In genomic region chr12:110418735-110419350, GRCm38 (mm10) we compare ENCODE assay signal across 8 mouse cellular contexts. TPM values are rescaled to one million over a fixed set of nuclear protein-coding genes. Genes with fewer than 3 reads are reported as not detected.
DNase-seq lines count a peak whose midpoint lies in the region; ATAC-seq and TF ChIP-seq lines count a peak whose summit lies in the region.

No protein-coding gene starts in this region.

- intact Hi-C loops in gastrocnemius, adult 2 months (cut with DNase I) = loop anchor here (2.0 to 10.0 kb wide), 3 partner anchors 284 to 576 kb away; partner anchors contain the start of gene Hsp90aa1

- WGBS in cerebellum, adult 2 months = 29% methylated on average over 8 of the region's 8 CpGs
- 44% methylated on average over 7 of the region's 8 CpGs for WGBS in kidney, embryonic 14.5 days
- 30% methylated on average over 7 of the region's 8 CpGs for WGBS in liver, embryonic 14.5 days (ENCODE audit: insufficient replicate concordance)
- 37% methylated on average over 8 of the region's 8 CpGs for WGBS in neural tube, embryonic 13.5 days

- H3K4me2 ChIP-seq in kidney, embryonic 14.5 days (replicated peaks; ENCODE audit: low read depth, low read length) = no peak overlapping the region
- no peak overlapping the region for H3K4me2 ChIP-seq in liver, embryonic 14.5 days (ENCODE audit: low read depth)
- no peak overlapping the region for H3K4me2 ChIP-seq in neural tube, embryonic 13.5 days

- DNase-seq in adrenal gland, adult (ENCODE audit: inconsistent age in 2 of 2, low spot score in 1 of 2) = peak; percentile 59 to 82
- DNase-seq in adrenal gland, adult 8-10 months = no peak
- DNase-seq in cerebellum, adult 2 months = peak; percentile 44 to 52
- DNase-seq in gastrocnemius, adult 2 months = peak; percentile 57
- DNase-seq in liver, embryonic 14.5 days (ENCODE audit: low read depth in 3 of 3, low spot score in 3 of 3) = peak in 2 of 3 experiments; percentile 42 to 54

- TF ChIP-seq EP300 in liver, embryonic 14.5 days (IDR thresholded peaks at IDR 0.05; ENCODE audit: low read depth) = no peak

- no peak overlapping the region for H3K9ac ChIP-seq in kidney, embryonic 14.5 days (ENCODE audit: low read depth, low read length)
- no peak overlapping the region for H3K9ac ChIP-seq in liver, embryonic 14.5 days (replicated peaks)
- no peak overlapping the region for H3K9ac ChIP-seq in neural tube, embryonic 13.5 days

- peak; percentile 43 for TF ChIP-seq CTCF in cerebellum, adult 2 months (IDR thresholded peaks at IDR 0.05; ENCODE audit: borderline replicate concordance, insufficient read depth, low read depth, low read length)
- TF ChIP-seq CTCF in gastrocnemius, adult 2 months (IDR thresholded peaks at IDR 0.05) = peak; percentile 65
- peak; percentile 74 for TF ChIP-seq CTCF in liver, embryonic 14.5 days (IDR thresholded peaks at IDR 0.05; ENCODE audit: low read depth)

- no peak overlapping the region for H3K4me3 ChIP-seq in cerebellum, adult 2 months (replicated peaks; ENCODE audit: insufficient read depth, low read depth, low read length)
- no peak overlapping the region for H3K4me3 ChIP-seq in gastrocnemius, adult 2 months
- no peak overlapping the region for H3K4me3 ChIP-seq in kidney, embryonic 14.5 days (ENCODE audit: low read length)
- no peak overlapping the region for H3K4me3 ChIP-seq in liver, embryonic 14.5 days (ENCODE audit: insufficient read depth in 1 of 2, low read depth in 2 of 2, low read length in 2 of 2)
- H3K4me3 ChIP-seq in neural tube, embryonic 13.5 days = no peak overlapping the region

- H3K4me1 ChIP-seq in cerebellum, adult 2 months (ENCODE audit: control insufficient read depth, insufficient read depth, low read length) = peaks cover 3% of the 10 kb centered on the region; the same call in 1 of the 2 replicates
- no peaks in the 10 kb centered on the region for H3K4me1 ChIP-seq in kidney, embryonic 14.5 days (ENCODE audit: control insufficient read depth, insufficient read depth, low read length)
- H3K4me1 ChIP-seq in liver, embryonic 14.5 days (replicated peaks; ENCODE audit: control insufficient read depth in 2 of 2, insufficient read depth in 2 of 2, low read length in 1 of 2) = peaks cover 0 to 5% of the 10 kb centered on the region in 2 experiments; a peak in 3 of 4 replicates
- H3K4me1 ChIP-seq in neural tube, embryonic 13.5 days (replicated peaks) = no peaks in the 10 kb centered on the region; the same call in 1 of the 2 replicates

- peak; percentile 47 for ATAC-seq in CD4-positive, CD25-positive, alpha-beta regulatory T cell, adult 4 months
- ATAC-seq in kidney, embryonic 14.5 days (ENCODE audit: low FRiP score, low TSS enrichment) = peak; percentile 54; the same call in 1 of the 2 replicates
- ATAC-seq in liver, embryonic 14.5 days (ENCODE audit: insufficient read depth) = no peak
- peak; percentile 54; the same call in 1 of the 2 replicates for ATAC-seq in neural tube, embryonic 13.5 days (ENCODE audit: low read depth)

- no peak for TF ChIP-seq POLR2A in cerebellum, adult 2 months (IDR thresholded peaks at IDR 0.05; ENCODE audit: borderline replicate concordance, insufficient read depth, low read length)

- H3K27ac ChIP-seq in cerebellum, adult 2 months (ENCODE audit: insufficient read depth, low read length) = no peak overlapping the region
- no peak overlapping the region for H3K27ac ChIP-seq in gastrocnemius, adult 2 months
- no peak overlapping the region for H3K27ac ChIP-seq in kidney, embryonic 14.5 days (ENCODE audit: low read depth, low read length)
- no peak overlapping the region for H3K27ac ChIP-seq in liver, embryonic 14.5 days
- H3K27ac ChIP-seq in neural tube, embryonic 13.5 days (replicated peaks) = no peak overlapping the region; the same call in 1 of the 2 replicates

- no peaks in the 10 kb centered on the region for H3K27me3 ChIP-seq in cerebellum, adult 2 months (ENCODE audit: control insufficient read depth, insufficient read depth, low read length)
- no peaks in the 10 kb centered on the region for H3K27me3 ChIP-seq in kidney, embryonic 14.5 days (ENCODE audit: control insufficient read depth, insufficient read depth, low read length)
- no peaks in the 10 kb centered on the region for H3K27me3 ChIP-seq in liver, embryonic 14.5 days (ENCODE audit: control insufficient read depth, insufficient read depth, low read length)
- H3K27me3 ChIP-seq in neural tube, embryonic 13.5 days = peaks cover 5% of the 10 kb centered on the region; the same call in 1 of the 2 replicates

- H3K36me3 ChIP-seq in kidney, embryonic 14.5 days (ENCODE audit: control insufficient read depth, insufficient read depth, low read length) = no peaks in the 10 kb centered on the region
- H3K36me3 ChIP-seq in liver, embryonic 14.5 days (replicated peaks; ENCODE audit: control insufficient read depth, insufficient read depth, low read depth) = no peaks in the 10 kb centered on the region
- no peaks in the 10 kb centered on the region for H3K36me3 ChIP-seq in neural tube, embryonic 13.5 days

- H3K9me3 ChIP-seq in kidney, embryonic 14.5 days (ENCODE audit: control insufficient read depth, low read length) = no peaks in the 10 kb centered on the region
- no peaks in the 10 kb centered on the region for H3K9me3 ChIP-seq in liver, embryonic 14.5 days (ENCODE audit: control insufficient read depth, low read length)
- H3K9me3 ChIP-seq in neural tube, embryonic 13.5 days = no peaks in the 10 kb centered on the region

RNA-seq across cellular contexts. Expression of gene Ppp2r5c, which starts 28.1 kb away (rescaled TPM):
- total RNA-seq in adrenal gland, adult 8-10 months (2022) = 100 to 1,000 TPM; 106 to 141 (median 127) TPM
- polyA plus RNA-seq in CD4-positive, CD25-positive, alpha-beta regulatory T cell, adult 4 months (2017; shearing (Covaris generic)) = 100 to 1,000 TPM; 490 to 635 TPM
- 117 and 136 TPM in 2 replicates for polyA plus RNA-seq in cerebellum, adult 2 months (2012; rRNA removed)
- total RNA-seq in gastrocnemius, adult 2 months (2021) = 10 to 100 TPM; 57.9 to 80.9 TPM
- 114 and 160 TPM in 2 replicates for polyA plus RNA-seq in kidney, embryonic 14.5 days (2014; fragmentation: Nextera tagmentation; extraction: Ambion mirVana)
- polyA plus RNA-seq in liver, embryonic 14.5 days (2012; rRNA removed) = 13.8 and 22.6 TPM in 2 replicates
- polyA plus RNA-seq in liver, embryonic 14.5 days (2014; fragmentation: Nextera tagmentation; extraction: Ambion mirVana) = 70.8 and 75.6 TPM in 2 replicates
- polyA plus RNA-seq in neural tube, embryonic 13.5 days (2015; fragmentation: Nextera tagmentation; extraction: Ambion mirVana) = 140 and 151 TPM in 2 replicates
